Mouse (Mus musculus) midbrain, embryonic 11.5 days (tissue): ENCODE results near the gene Olfr618. TPM values are rescaled to one million over a fixed set of nuclear protein-coding genes. Genes with fewer than 3 reads are reported as not detected.

Experiments used
- ATAC-seq: fragments of 200-750 bp; cut with Nextera tagmentation; 2 replicates; pipeline ENCODE4 v1.8.0; 2017; ENCODE audit warnings: moderate TSS enrichment, moderate library complexity; ENCODE audit not compliant: low FRiP score
- DNase-seq: peaks from one replicate; pipeline ENCODE4 v3.0.0; 2015; ENCODE audit warnings: low spot score; ENCODE audit errors: missing footprints
- H3K27ac ChIP-seq: fragments of 300-500 bp; sonication (generic); 2 replicates; pipeline ENCODE4 v1.5.1; 2014; ENCODE audit warnings: low read depth, low read length
- H3K27me3 ChIP-seq: fragments of 300-500 bp; sonication (generic); 2 replicates; pipeline ENCODE4 v1.6.1; 2014; ENCODE audit warnings: mild to moderate bottlenecking, low read length, moderate library complexity, mixed read lengths; ENCODE audit not compliant: control insufficient read depth, insufficient read depth
- H3K36me3 ChIP-seq: fragments of 300-500 bp; sonication (generic); 2 replicates; pipeline ENCODE4 v1.6.1; 2014; ENCODE audit warnings: mild to moderate bottlenecking, low read length, moderate library complexity, mixed read lengths; ENCODE audit not compliant: control insufficient read depth, insufficient read depth
- H3K4me1 ChIP-seq: fragments of 300-500 bp; sonication (generic); 2 replicates; pipeline ENCODE4 v1.6.1; 2014; ENCODE audit warnings: low read length; ENCODE audit not compliant: control insufficient read depth, insufficient read depth
- H3K4me2 ChIP-seq: fragments of 300-500 bp; sonication (generic); 2 replicates; pipeline ENCODE4 v1.6.1; 2014; ENCODE audit warnings: mild to moderate bottlenecking, moderate library complexity
- H3K4me3 ChIP-seq: fragments of 300-500 bp; sonication (generic); 2 replicates; pipeline ENCODE4 v1.5.1; 2014; ENCODE audit warnings: low read depth, low read length
- H3K9ac ChIP-seq: fragments of 300-500 bp; sonication (generic); 2 replicates; pipeline ENCODE4 v1.6.1; 2014; ENCODE audit warnings: low read length
- H3K9me3 ChIP-seq: fragments of 300-500 bp; sonication (generic); 2 replicates; pipeline ENCODE4 v1.6.1; 2016; ENCODE audit warnings: low read length; ENCODE audit not compliant: control insufficient read depth
- whole genome bisulfite sequencing: fragments of 180-500 bp; shearing (Covaris S2); extraction: QIAGEN DNeasy Blood & Tissue Kit; methylation state at CpG from one replicate; pipeline ENCODE4 v1.1.7; 2014; 5-methylcytosine and 5-hydroxymethylcytosine counted together
- microRNA-seq: library from miRNA; unstranded; fragments of <30 nt; microRNA quantifications from one replicate; pipeline ENCODE4, GENCODE M21; 2017
- polyA plus RNA-seq: library from polyadenylated mRNA; unstranded; fragments of >200 nt; fragmentation: Nextera tagmentation; extraction: Ambion mirVana; gene quantifications from 2 replicates; pipeline ENCODE4 v1.2.1, GENCODE M21; 2014

The Olfr618 gene
- polyA plus RNA-seq, 1 experiment from 2014 or later: not detected

DNA sequence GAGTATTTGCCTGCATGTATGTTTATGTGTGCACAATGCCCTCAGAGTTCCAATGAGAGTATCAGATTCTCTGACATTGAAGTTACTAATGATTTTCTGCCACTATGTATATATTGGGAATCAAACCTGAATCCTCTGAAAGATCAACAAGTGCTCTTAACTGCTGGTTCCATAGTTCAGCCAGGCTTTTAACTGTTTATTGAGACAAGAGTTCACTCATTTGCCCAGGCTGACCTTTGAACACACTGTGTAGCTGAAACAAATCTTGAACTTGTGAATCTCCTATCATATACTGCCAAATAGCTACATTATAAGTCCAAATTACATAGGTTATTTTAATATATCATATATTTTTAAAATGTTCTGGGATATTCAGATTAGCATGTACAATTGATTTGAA, 46.9 kb downstream of the Olfr618 start:
- H3K4me3 ChIP-seq: no peak overlapping the region
- H3K27ac ChIP-seq: no peak overlapping the region
- H3K27me3 ChIP-seq: no peaks in the 10 kb centered on the region
- H3K4me2 ChIP-seq: no peak overlapping the region
- ATAC-seq: no peak
- H3K9me3 ChIP-seq: no peaks in the 10 kb centered on the region
- H3K4me1 ChIP-seq: no peaks in the 10 kb centered on the region
- H3K36me3 ChIP-seq: no peaks in the 10 kb centered on the region
- no peak overlapping the region for H3K9ac ChIP-seq
- no peak for DNase-seq

DNA sequence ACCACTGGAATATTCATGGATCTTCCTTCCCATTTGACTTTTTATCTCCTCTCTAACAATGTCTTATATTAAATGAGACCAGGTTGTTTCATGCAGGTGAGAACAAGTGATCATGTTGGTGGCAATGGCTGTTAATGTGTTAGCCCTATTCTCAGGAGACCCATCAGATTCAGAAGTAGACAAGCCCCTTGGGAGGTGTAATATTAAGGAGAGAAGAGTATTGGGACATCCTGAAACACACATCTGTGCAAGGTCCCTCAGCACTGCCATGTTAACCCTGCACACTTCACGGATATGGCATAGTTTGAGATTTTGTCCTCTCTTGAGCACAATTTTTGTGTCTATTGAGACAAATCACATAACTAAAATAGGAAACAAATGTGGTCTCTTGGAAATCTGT, 52.7 kb downstream of the Olfr618 start, which contains the start of gene Olfr622:
TSS of gene Olfr622 (minus strand) at position 101 of the 400 bp plus-strand sequence.
- no peak within 1 kb of the TSS for H3K4me3 ChIP-seq
- ATAC-seq (no peak), DNase-seq (no peak)
- no peaks in the 10 kb centered on the region for H3K36me3 ChIP-seq
- H3K9ac ChIP-seq: no peak within 1 kb of the TSS
- H3K27me3 ChIP-seq: no peaks in the 10 kb centered on the region
- H3K9me3 ChIP-seq: no peaks in the 10 kb centered on the region
- no peak within 1 kb of the TSS for H3K27ac ChIP-seq
- WGBS: 86% methylated on average over 1 of the region's 1 CpGs
- no peak within 1 kb of the TSS for H3K4me2 ChIP-seq
- no peaks in the 10 kb centered on the region for H3K4me1 ChIP-seq

DNA sequence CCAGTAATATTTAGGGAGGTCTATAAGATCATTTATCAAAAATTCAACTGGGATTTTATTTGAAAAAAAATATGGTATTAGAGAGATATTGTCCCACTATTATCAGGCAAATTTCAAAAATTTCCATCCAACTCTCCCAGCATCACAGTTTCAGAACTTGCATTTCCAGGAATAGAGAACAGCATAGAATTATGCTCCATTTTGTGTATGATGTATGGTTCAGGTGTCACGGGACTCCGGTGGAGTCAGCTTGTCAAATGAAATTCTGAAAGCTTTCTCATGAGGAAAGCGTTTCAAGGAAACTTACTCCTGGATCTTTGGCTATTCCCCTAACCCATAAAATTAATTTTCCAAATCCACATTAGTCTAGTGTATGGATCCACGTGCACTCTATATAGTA, 54.2 kb downstream of the Olfr618 start:
- no peaks in the 10 kb centered on the region for H3K9me3 ChIP-seq
- WGBS: 90% methylated on average over 4 of the region's 4 CpGs
- H3K27ac ChIP-seq: no peak overlapping the region
- no peak overlapping the region for H3K4me2 ChIP-seq
- H3K4me1 ChIP-seq: no peaks in the 10 kb centered on the region
- no peak overlapping the region for H3K9ac ChIP-seq
- ATAC-seq (no peak), DNase-seq (no peak)
- no peaks in the 10 kb centered on the region for H3K36me3 ChIP-seq
- H3K27me3 ChIP-seq: no peaks in the 10 kb centered on the region
- no peak overlapping the region for H3K4me3 ChIP-seq

Small RNA genes lying within 50 kb of the gene (microRNA-seq; reads per million reads assigned to microRNA genes)
- gene Gm26506: not detected

Other genes starting within 250 kb of the Olfr618 start
- gene Olfr600, start 240.4 kb upstream of the Olfr618 start, polyA plus RNA-seq: not detected in 2 replicates
- gene Olfr601, start 227.4 kb upstream of the Olfr618 start, polyA plus RNA-seq: not detected in 2 replicates
- not detected in 2 replicates for gene Olfr603, start 203.9 kb upstream of the Olfr618 start, polyA plus RNA-seq
- not detected in 2 replicates for gene Usp17lc, start 175.0 kb upstream of the Olfr618 start, polyA plus RNA-seq
- gene Olfr605, start 144.7 kb upstream of the Olfr618 start, polyA plus RNA-seq: not detected in 2 replicates
- gene Olfr606, start 141.1 kb upstream of the Olfr618 start, polyA plus RNA-seq: not detected in 2 replicates
- gene Olfr607, start 126.0 kb upstream of the Olfr618 start, polyA plus RNA-seq: not detected in 2 replicates
- not detected in 2 replicates for gene Olfr608, start 120.2 kb upstream of the Olfr618 start, polyA plus RNA-seq
- not detected in 2 replicates for gene Olfr609, start 92.0 kb upstream of the Olfr618 start, polyA plus RNA-seq
- gene Olfr610, start 78.0 kb upstream of the Olfr618 start, polyA plus RNA-seq: not detected in 2 replicates
- gene Olfr611, start 69.3 kb upstream of the Olfr618 start, polyA plus RNA-seq: not detected in 2 replicates
- gene Olfr612, start 47.4 kb upstream of the Olfr618 start, polyA plus RNA-seq: not detected in 2 replicates
- gene Olfr613, start 42.0 kb upstream of the Olfr618 start, polyA plus RNA-seq: not detected in 2 replicates
- gene Olfr615, start 34.0 kb upstream of the Olfr618 start, polyA plus RNA-seq: not detected in 2 replicates
- gene Olfr616, start 21.0 kb upstream of the Olfr618 start, polyA plus RNA-seq: not detected in 2 replicates
- not detected in 2 replicates for gene Olfr617, start 17.0 kb upstream of the Olfr618 start, polyA plus RNA-seq
- not detected in 2 replicates for gene Olfr619, start 10.5 kb downstream of the Olfr618 start, polyA plus RNA-seq
- gene Olfr620, start 22.4 kb downstream of the Olfr618 start, polyA plus RNA-seq: not detected in 2 replicates
- not detected in 2 replicates for gene Olfr622, start 52.6 kb downstream of the Olfr618 start, polyA plus RNA-seq
- not detected in 2 replicates for gene Olfr623, start 73.6 kb downstream of the Olfr618 start, polyA plus RNA-seq
- 0.03 and 0.04 TPM in 2 replicates for gene Olfr624, start 81.1 kb downstream of the Olfr618 start, polyA plus RNA-seq
- not detected in 2 replicates for gene Olfr625-ps1, start 92.6 kb downstream of the Olfr618 start, polyA plus RNA-seq
- gene Olfr243, start 124.6 kb downstream of the Olfr618 start, polyA plus RNA-seq: not detected in 2 replicates
- gene Olfr628, start 140.3 kb downstream of the Olfr618 start, polyA plus RNA-seq: not detected in 2 replicates
- gene Olfr629, start 154.8 kb downstream of the Olfr618 start, polyA plus RNA-seq: not detected in 2 replicates
- gene Olfr630, start 167.2 kb downstream of the Olfr618 start, polyA plus RNA-seq: not detected in 2 replicates
- not detected in 2 replicates for gene Olfr69, start 181.5 kb downstream of the Olfr618 start, polyA plus RNA-seq
- not detected in 2 replicates for gene Olfr68, start 189.6 kb downstream of the Olfr618 start, polyA plus RNA-seq
- gene Olfr67, start 201.7 kb downstream of the Olfr618 start, polyA plus RNA-seq: not detected in 2 replicates
- 767 and 794 TPM in 2 replicates for gene Hbb-bt, start 223.9 kb downstream of the Olfr618 start, polyA plus RNA-seq
- 259 and 279 TPM in 2 replicates for gene Hbb-bs, start 238.0 kb downstream of the Olfr618 start, polyA plus RNA-seq